Mouse (Mus musculus) limb, embryonic 14.5 days (tissue): Measurements from ENCODE around the gene Tns4. TPM values are rescaled to one million over a fixed set of nuclear protein-coding genes. Genes with fewer than 3 reads are reported as not detected.

Experiments
- ATAC-seq: fragments of 200-750 bp; cut with Nextera tagmentation; 2 replicates; pipeline ENCODE4 v1.8.0; 2017; ENCODE audit warnings: low read depth, moderate number of reproducible peaks, moderate TSS enrichment; ENCODE audit not compliant: low FRiP score
- DNase-seq: peaks from one replicate; pipeline ENCODE4 v3.0.0-alpha.2; 2015; ENCODE audit warnings: low spot score
- H3K27ac ChIP-seq: fragments of 300-500 bp; sonication (generic); replicated peaks from 2 replicates; pipeline ENCODE4 v1.5.1; 2014; ENCODE audit warnings: low read depth, mild to moderate bottlenecking, low read length, moderate library complexity, mixed read lengths
- H3K27me3 ChIP-seq: fragments of 300-500 bp; sonication (generic); 2 replicates; pipeline ENCODE4 v1.6.1; 2014; ENCODE audit warnings: low read length, mixed read lengths; ENCODE audit not compliant: control insufficient read depth, insufficient read depth
- H3K36me3 ChIP-seq: fragments of 300-500 bp; sonication (generic); 2 replicates; pipeline ENCODE4 v1.6.1; 2014; ENCODE audit warnings: mild to moderate bottlenecking, low read length, moderate library complexity, mixed read lengths; ENCODE audit not compliant: control insufficient read depth, insufficient read depth
- H3K4me1 ChIP-seq: fragments of 300-500 bp; sonication (generic); 2 replicates; pipeline ENCODE4 v1.6.1; 2014; ENCODE audit warnings: antibody characterized with exemption, low read length, mixed read lengths; ENCODE audit not compliant: control insufficient read depth, insufficient read depth
- H3K4me2 ChIP-seq: fragments of 300-500 bp; sonication (generic); replicated peaks from 2 replicates; pipeline ENCODE4 v1.6.1; 2014; ENCODE audit warnings: low read depth, mild to moderate bottlenecking, low read length, moderate library complexity; ENCODE audit not compliant: severe bottlenecking
- H3K4me3 ChIP-seq: fragments of 300-500 bp; sonication (generic); replicated peaks from 2 replicates; pipeline ENCODE4 v1.5.1; 2014; ENCODE audit warnings: low read length
- H3K9ac ChIP-seq: fragments of 300-500 bp; sonication (generic); 2 replicates; pipeline ENCODE4 v1.6.1; 2014; ENCODE audit warnings: mild to moderate bottlenecking, low read depth, low read length, moderate library complexity; ENCODE audit not compliant: severe bottlenecking
- H3K9me3 ChIP-seq: fragments of 300-500 bp; sonication (generic); 2 replicates; pipeline ENCODE4 v1.6.1; 2016; ENCODE audit warnings: low read length; ENCODE audit not compliant: control insufficient read depth
- POLR2A ChIP-seq: fragments of 200-500 bp; IDR thresholded peaks from 2 replicates; pipeline ENCODE4 v1.8.0; 2012; ENCODE audit warnings: inconsistent platforms, mild to moderate bottlenecking, moderate library complexity, borderline replicate concordance; ENCODE audit not compliant: insufficient read depth, insufficient read length; ENCODE audit errors: extremely low read depth
- WGBS: fragments of 180-500 bp; shearing (Covaris S2); extraction: QIAGEN DNeasy Blood & Tissue Kit; methylation state at CpG from one replicate; pipeline ENCODE4 v1.1.7; 2014; 5-methylcytosine and 5-hydroxymethylcytosine counted together
- polyA plus RNA-seq, 2 experiments: library from polyadenylated mRNA; depleted of rRNA in 1 of 2; stranded (reverse) in 1 of 2; unstranded in 1 of 2; fragments of >200 nt; fragmentation: Nextera tagmentation in 1 of 2; extraction: Ambion mirVana in 1 of 2; gene quantifications; 2 replicates each; pipeline versions ENCODE4 v1.2.1 to v1.2.3; 2012 to 2014

Tns4 gene
- polyA plus RNA-seq, 2 experiments: 1.6 to 2.5 TPM

GRCm38 (mm10) chr11:99090391-99090790 is 1.3 kb upstream of the Tns4 start:
- H3K4me1 ChIP-seq: 0 out of 2 replicates have a peak, but pooled peaks cover 5% of the 10 kb centered on the region
- ATAC-seq (no peak), DNase-seq (no peak)
- H3K9me3 ChIP-seq: no peaks in the 10 kb centered on the region
- H3K36me3 ChIP-seq: no peaks in the 10 kb centered on the region
- WGBS: 90% methylated on average over 8 of the region's 8 CpGs
- no peak overlapping the region for H3K4me3 ChIP-seq
- no peaks in the 10 kb centered on the region for H3K27me3 ChIP-seq
- TF ChIP-seq POLR2A: no peak
- H3K27ac ChIP-seq: no peak overlapping the region
- H3K4me2 ChIP-seq: no peak overlapping the region
- no peak overlapping the region for H3K9ac ChIP-seq

GRCm38 (mm10) chr11:99088486-99088885 is 620 bp downstream of the Tns4 start:
- H3K9me3 ChIP-seq: no peaks in the 10 kb centered on the region
- no peak overlapping the region for H3K4me3 ChIP-seq
- H3K27ac ChIP-seq: no peak overlapping the region
- H3K4me1 ChIP-seq: no peaks in the 10 kb centered on the region
- 62% methylated on average over 2 of the region's 2 CpGs for WGBS
- no peak overlapping the region for H3K4me2 ChIP-seq
- TF ChIP-seq POLR2A: no peak
- H3K9ac ChIP-seq: no peak overlapping the region
- DNase-seq (no peak), ATAC-seq (no peak)
- no peaks in the 10 kb centered on the region for H3K36me3 ChIP-seq
- no peaks in the 10 kb centered on the region for H3K27me3 ChIP-seq

GRCm38 (mm10) chr11:99084366-99084765 is 4.7 kb downstream of the Tns4 start:
- H3K9me3 ChIP-seq: no peaks in the 10 kb centered on the region
- DNase-seq: no peak
- H3K9ac ChIP-seq: no peak overlapping the region
- H3K27me3 ChIP-seq: no peaks in the 10 kb centered on the region
- no peak overlapping the region for H3K4me2 ChIP-seq
- peaks cover 29% of the 10 kb centered on the region for H3K4me1 ChIP-seq
- no peak overlapping the region for H3K27ac ChIP-seq
- no peaks in the 10 kb centered on the region for H3K36me3 ChIP-seq
- no peak overlapping the region for H3K4me3 ChIP-seq
- TF ChIP-seq POLR2A: no peak
- WGBS: 68% methylated on average over 9 of the region's 9 CpGs
- ATAC-seq: no peak

GRCm38 (mm10) chr11:99083516-99083915 is 5.6 kb downstream of the Tns4 start:
- TF ChIP-seq POLR2A: no peak
- Histone ChIP-seq H3K27me3 (no peaks in the 10 kb centered on the region), H3K9ac (no peak overlapping the region), H3K4me1 (peaks cover 32% of the 10 kb centered on the region), H3K4me3 (no peak overlapping the region), H3K9me3 (no peaks in the 10 kb centered on the region), H3K4me2 (no peak overlapping the region), H3K36me3 (no peaks in the 10 kb centered on the region), H3K27ac (no peak overlapping the region)
- WGBS: 73% methylated on average over 8 of the region's 8 CpGs
- ATAC-seq (no peak), DNase-seq (no peak)

- Histone ChIP-seq H3K27ac (peak overlapping the region; percentile 90), H3K4me1 (peaks cover 42% of the 10 kb centered on the region), H3K4me2 (peak overlapping the region; percentile 27; the same call in 1 of the 2 replicates), H3K36me3 (no peaks in the 10 kb centered on the region), H3K9me3 (no peaks in the 10 kb centered on the region), H3K9ac (0 out of 2 replicates have a peak overlapping the region, but pooled peaks have one; percentile 12), H3K27me3 (no peaks in the 10 kb centered on the region), H3K4me3 (no peak overlapping the region)
- DNase-seq (peak; percentile 41), ATAC-seq (peak; percentile 56)
- no peak for TF ChIP-seq POLR2A
- WGBS: 18% methylated on average over 8 of the region's 8 CpGs
These were observed 7.0 kb downstream of the Tns4 start for GRCm38 (mm10) chr11:99082098-99082497.

- Histone ChIP-seq H3K36me3 (no peaks in the 10 kb centered on the region), H3K27ac (peak overlapping the region; percentile 90), H3K27me3 (no peaks in the 10 kb centered on the region), H3K4me2 (0 out of 2 replicates have a peak overlapping the region, but pooled peaks have one; percentile 27), H3K4me3 (no peak overlapping the region), H3K9me3 (no peaks in the 10 kb centered on the region), H3K9ac (no peak overlapping the region), H3K4me1 (peaks cover 42% of the 10 kb centered on the region)
- TF ChIP-seq POLR2A: no peak
- no peak for DNase-seq
- ATAC-seq: no peak
- WGBS: 38% methylated on average over 3 of the region's 3 CpGs
These were observed 7.5 kb downstream of the Tns4 start for GRCm38 (mm10) chr11:99081566-99081965.
